Mouse (Mus musculus) left cerebral cortex, postnatal 25 days (tissue): Measurements from ENCODE around the gene Rbm48. TPM values are rescaled to one million over a fixed set of nuclear protein-coding genes. Genes with fewer than 3 reads are reported as not detected.
A peak's percentile ranks its signal among the peaks of the same experiment; 100 is the strongest.

ENCODE experiments used
- DNase-seq, 2 experiments: peaks; one replicate each; pipeline ENCODE4 v3.0.0; 2022; ENCODE audit warnings: low spot score in 2 of 2, mixed read lengths in 1 of 2
- intact Hi-C: fragments of 180-260 bp; cut with DNase I; formaldehyde crosslinking; loops from one replicate; pipeline ENCODE4 v1.15.1; 2025
- total RNA-seq, 2 experiments: library from RNA; stranded (reverse); gene quantifications; 2 replicates each; pipeline ENCODE4 v1.2.3; 2021

The Rbm48 gene
- total RNA-seq, 2 experiments from 2014 or later = 12.1 to 13.6 TPM

DNA sequence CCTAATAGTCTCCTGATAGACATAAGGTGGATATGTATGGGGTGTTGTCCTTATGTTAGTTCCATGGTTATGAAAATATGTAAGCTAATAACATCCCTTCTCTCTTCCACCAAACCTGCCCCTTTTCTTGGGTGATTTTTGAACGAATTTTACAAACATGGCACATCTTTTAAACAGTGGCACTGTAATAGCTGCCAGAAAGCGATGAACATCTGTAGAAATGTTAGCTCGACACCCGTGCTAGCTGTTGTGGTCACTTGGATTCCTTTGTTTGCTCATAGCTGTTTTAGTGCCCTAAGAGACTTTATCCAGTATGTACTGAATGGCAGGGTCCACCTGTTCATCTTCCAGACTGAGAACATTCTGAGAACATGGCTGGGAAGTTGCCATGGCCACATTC, 25.1 kb downstream of the Rbm48 start, which contains the start of gene 1700109H08Rik:
1700109H08Rik (plus strand) TSS at position 301 of the 400 bp plus-strand sequence.
- intact Hi-C loops = no loop called here
- DNase-seq = no peak

- DNase-seq = no peak
- intact Hi-C loops = no loop called here
Observed at GRCm38 (mm10) chr5:3554198-3554597, 42.2 kb downstream of the Rbm48 start.

DNA sequence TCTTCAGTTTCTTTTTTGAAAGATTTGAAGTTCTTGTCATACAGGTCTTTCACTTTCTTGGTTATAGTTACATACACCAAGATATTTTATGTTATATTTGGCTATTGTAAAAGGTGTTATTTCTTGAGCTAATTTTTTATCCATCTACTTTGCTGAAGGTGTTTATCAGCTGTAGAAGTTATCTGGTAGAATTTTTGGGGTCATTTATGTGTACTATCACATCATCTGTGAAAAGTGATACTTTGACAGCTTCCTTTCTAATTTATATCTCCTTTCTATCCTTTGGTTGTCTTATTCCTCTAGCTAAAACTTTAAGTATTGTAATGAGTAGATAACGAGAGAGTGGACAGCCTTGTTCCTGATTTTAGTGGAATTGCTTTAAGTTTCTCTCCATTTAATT, 44.9 kb downstream of the Rbm48 start:
- intact Hi-C loops = no loop called here
- DNase-seq = no peak

- intact Hi-C loops = no loop called here
- DNase-seq = no peak
Observed at GRCm38 (mm10) chr5:3546226-3546625, 50.2 kb downstream of the Rbm48 start.

DNA sequence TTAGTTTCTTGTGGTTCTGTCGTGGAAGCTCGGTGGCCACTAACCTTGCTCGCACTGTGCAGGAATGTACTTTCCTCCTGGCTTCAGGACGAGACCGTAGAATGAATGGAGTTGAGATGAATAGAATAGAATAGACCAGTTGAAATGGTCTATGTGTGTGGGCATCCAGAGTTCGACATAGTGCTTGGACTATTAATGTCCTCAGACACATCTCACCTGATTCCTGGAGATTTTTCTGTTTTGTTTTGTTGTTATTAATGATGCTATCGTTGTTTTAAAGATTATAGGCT, 52.0 kb downstream of the Rbm48 start:
- no peak for DNase-seq
- intact Hi-C loops = no loop called here

- DNase-seq = peak; percentile 95 to 97
- intact Hi-C loops = no loop called here
Observed at GRCm38 (mm10) chr5:3543629-3544479, 52.5 kb downstream of the Rbm48 start, which contains the start of gene Fam133b. Fam133b (plus strand) TSS chr5:3543833.

DNA sequence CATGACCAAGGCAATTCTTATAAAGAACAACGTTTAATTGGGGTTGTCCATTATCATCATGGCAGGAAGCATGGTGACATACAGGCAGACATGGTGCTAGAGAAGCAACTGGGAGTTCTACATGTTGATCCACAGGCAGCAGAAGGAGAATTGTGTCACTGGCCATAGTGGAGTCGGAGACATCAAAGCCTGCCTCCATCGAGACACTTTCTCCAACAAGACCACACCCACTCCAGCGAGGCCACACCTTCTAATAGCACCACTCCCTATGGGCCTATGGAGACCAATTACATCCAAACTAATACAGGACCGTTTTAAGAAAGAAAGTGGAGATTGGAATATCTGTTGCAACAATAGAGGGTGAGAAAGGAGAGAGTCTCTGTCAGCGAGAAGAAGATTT, 54.5 kb downstream of the Rbm48 start:
- intact Hi-C loops = no loop called here
- DNase-seq = no peak

GRCm38 (mm10) chr5:3538505-3539472, 57.6 kb downstream of the Rbm48 start:
- intact Hi-C loops = no loop called here
- no peak for DNase-seq

GRCm38 (mm10) chr5:3536592-3537212, 59.7 kb downstream of the Rbm48 start:
- intact Hi-C loops = no loop called here
- no peak for DNase-seq

Other genes with a start within 250 kb of the Rbm48 start
- 10 to 100 TPM; 38.1 to 41.7 TPM for gene Fam133b, start 52.8 kb downstream of the Rbm48 start, total RNA-seq
- 1 to 10 TPM; 3.3 to 3.9 TPM for gene 1700109H08Rik, start 25.0 kb downstream of the Rbm48 start, total RNA-seq
- gene Pex1, start 519 bp downstream of the Rbm48 start, total RNA-seq = 10 to 100 TPM; 25.2 to 30.3 TPM
- gene Tmbim7, start 54.6 kb upstream of the Rbm48 start, total RNA-seq = not detected
- 100 to 1,000 TPM; 114 to 126 TPM for gene Gatad1, start 60.6 kb upstream of the Rbm48 start, total RNA-seq
- gene Ankib1, start 206.3 kb upstream of the Rbm48 start, total RNA-seq = 10 to 100 TPM; 87.9 to 89.0 TPM
- 10 to 100 TPM; 52.1 to 61.9 TPM for gene Krit1, start 206.6 kb upstream of the Rbm48 start, total RNA-seq
- under 1 TPM in 1 of 2 experiments, not detected in 1; 0.14 TPM for gene Lrrd1, start 248.6 kb upstream of the Rbm48 start, total RNA-seq